Mouse (Mus musculus): Measurements from ENCODE around the gene Gm38431.
A peak's percentile ranks its signal among the peaks of the same experiment; 100 is the strongest.

Gene Gm38431

GRCm38 (mm10) chr9:21036666-21037065 is 55.1 kb downstream of the Gm38431 start:
- DNase-seq, result no peak

GRCm38 (mm10) chr9:21036161-21036560 is 55.6 kb downstream of the Gm38431 start:
- no peak for DNase-seq

- DNase-seq, result no peak
Measured at GRCm38 (mm10) chr9:21035586-21035985, 56.2 kb downstream of the Gm38431 start.

GRCm38 (mm10) chr9:21034481-21035085 is 57.2 kb downstream of the Gm38431 start:
- no peak for DNase-seq

GRCm38 (mm10) chr9:21033136-21033535 is 58.7 kb downstream of the Gm38431 start:
- no peak for DNase-seq

- DNase-seq, result no peak
Measured at GRCm38 (mm10) chr9:21032491-21032890, 59.3 kb downstream of the Gm38431 start.

- DNase-seq, result peak; percentile 90
Measured at GRCm38 (mm10) chr9:21031896-21032351, 59.9 kb downstream of the Gm38431 start, which contains the start of gene Icam5. TSS of gene Icam5 (plus strand) at chr9:21032073.

- DNase-seq, result peak; percentile 85
Measured at GRCm38 (mm10) chr9:21031251-21031895, 60.4 kb downstream of the Gm38431 start.

GRCm38 (mm10) chr9:21030781-21031250 is 61.0 kb downstream of the Gm38431 start:
- peak; percentile 76 for DNase-seq

- DNase-seq, result no peak
Measured at GRCm38 (mm10) chr9:21030055-21030600, 61.7 kb downstream of the Gm38431 start.

- no peak for DNase-seq
Measured at GRCm38 (mm10) chr9:21029291-21030054, 62.3 kb downstream of the Gm38431 start, which contains the start of gene Icam4. TSS of gene Icam4 (plus strand) at chr9:21029373.

- DNase-seq, result no peak
Measured at GRCm38 (mm10) chr9:21028560-21029110, 63.2 kb downstream of the Gm38431 start.

- DNase-seq, result no peak
Measured at GRCm38 (mm10) chr9:21027774-21028290, 64.0 kb downstream of the Gm38431 start.

GRCm38 (mm10) chr9:21026849-21027248 is 64.9 kb downstream of the Gm38431 start:
- DNase-seq, result no peak

GRCm38 (mm10) chr9:21025258-21025810 is 66.5 kb downstream of the Gm38431 start:
- no peak for DNase-seq

GRCm38 (mm10) chr9:21022726-21023125 is 69.1 kb downstream of the Gm38431 start:
- no peak for DNase-seq

GRCm38 (mm10) chr9:21022288-21022687 is 69.5 kb downstream of the Gm38431 start:
- DNase-seq, result no peak

- DNase-seq, result no peak
Measured at GRCm38 (mm10) chr9:21021363-21021762, 70.4 kb downstream of the Gm38431 start.

GRCm38 (mm10) chr9:21018600-21018999 is 73.2 kb downstream of the Gm38431 start:
- DNase-seq, result no peak

Measured in right cerebral cortex, postnatal 25 days (tissue).